Mouse (Mus musculus) small intestine, adult 2 months (tissue): ENCODE data around the gene Jun. TPM values are rescaled to one million over a fixed set of nuclear protein-coding genes. Genes with fewer than 3 reads are reported as not detected.

Experiments used
- H3K27ac ChIP-seq: fragments of 200-500 bp; 2 replicates; pipeline ENCODE4 v1.5.1; 2012; ENCODE audit warnings: low read depth, low read length, control low read depth, inconsistent platforms; ENCODE audit not compliant: insufficient read depth
- H3K27me3 ChIP-seq: fragments of 200-500 bp; 2 replicates; pipeline ENCODE4 v1.6.1; 2012; ENCODE audit warnings: mild to moderate bottlenecking, moderate library complexity, low read length, inconsistent platforms; ENCODE audit not compliant: control insufficient read depth, insufficient read depth
- H3K36me3 ChIP-seq: fragments of 200-500 bp; 2 replicates; pipeline ENCODE4 v1.6.1; 2012; ENCODE audit warnings: mild to moderate bottlenecking, low read length, control low read depth, inconsistent platforms; ENCODE audit not compliant: control insufficient read depth, insufficient read depth
- H3K4me1 ChIP-seq: fragments of 200-500 bp; 2 replicates; pipeline ENCODE4 v1.6.1; 2012; ENCODE audit warnings: low read length, inconsistent platforms, mixed read lengths; ENCODE audit not compliant: control insufficient read depth, insufficient read depth, insufficient read length
- H3K4me3 ChIP-seq: fragments of 200-500 bp; 2 replicates; pipeline ENCODE4 v1.5.1; 2012; ENCODE audit warnings: low read depth, mild to moderate bottlenecking, control low read depth, inconsistent platforms, low read length, moderate library complexity
- CTCF ChIP-seq: fragments of 200-500 bp; IDR thresholded peaks from 2 replicates; pipeline ENCODE4 v1.5.1; 2012; ENCODE audit warnings: low read depth, mild to moderate bottlenecking, control low read depth, inconsistent platforms, low read length, moderate library complexity, mixed read lengths; ENCODE audit not compliant: insufficient replicate concordance, insufficient read length; ENCODE audit errors: extremely low read depth
- POLR2A ChIP-seq: fragments of 200-500 bp; IDR thresholded peaks from 2 replicates; pipeline ENCODE4 v1.6.1; 2012; ENCODE audit warnings: low read depth, mild to moderate bottlenecking, control low read depth, inconsistent platforms, low read length, moderate library complexity
- whole genome bisulfite sequencing: fragments of 180-500 bp; shearing (Covaris S2); methylation state at CpG from one replicate; pipeline ENCODE4 v1.1.7; 2018; 5-methylcytosine and 5-hydroxymethylcytosine counted together
- polyA plus RNA-seq: library from polyadenylated mRNA; depleted of rRNA; stranded (reverse); fragments of >200 nt; gene quantifications from 2 replicates; pipeline ENCODE4 v1.2.3, GENCODE M21; 2012

The Jun gene
- polyA plus RNA-seq, 1 experiment: 143 TPM

- no peak for TF ChIP-seq CTCF
- no peak for TF ChIP-seq POLR2A
- Histone ChIP-seq H3K36me3 (no peaks in the 10 kb centered on the region), H3K27me3 (no peaks in the 10 kb centered on the region), H3K27ac (no peak overlapping the region), H3K4me1 (no peaks in the 10 kb centered on the region), H3K4me3 (no peak overlapping the region)
- 81% methylated on average over 8 of the region's 8 CpGs for WGBS
Measured at GRCm38 (mm10) chr4:95083957-95084356, 31.9 kb upstream of the Jun start.

- WGBS: 70% methylated on average over 5 of the region's 5 CpGs
- no peaks in the 10 kb centered on the region for H3K4me1 ChIP-seq
- TF ChIP-seq POLR2A: no peak
- no peak for TF ChIP-seq CTCF
- H3K27me3 ChIP-seq: no peaks in the 10 kb centered on the region
- H3K36me3 ChIP-seq: no peaks in the 10 kb centered on the region
- no peak overlapping the region for H3K4me3 ChIP-seq
- H3K27ac ChIP-seq: no peak overlapping the region
Measured at GRCm38 (mm10) chr4:95083191-95083729, 31.2 kb upstream of the Jun start.

- 50% methylated on average over 4 of the region's 4 CpGs for WGBS
- Histone ChIP-seq H3K27me3 (no peaks in the 10 kb centered on the region), H3K4me1 (no peaks in the 10 kb centered on the region), H3K36me3 (no peaks in the 10 kb centered on the region), H3K4me3 (no peak overlapping the region), H3K27ac (peak overlapping the region; percentile 8; the same call in 1 of the 2 replicates)
- TF ChIP-seq POLR2A: no peak
- no peak for TF ChIP-seq CTCF
Measured at GRCm38 (mm10) chr4:95082481-95083088, 30.6 kb upstream of the Jun start.

- peak overlapping the region; percentile 8; the same call in 1 of the 2 replicates for H3K27ac ChIP-seq
- TF ChIP-seq CTCF (no peak), POLR2A (no peak)
- no peaks in the 10 kb centered on the region for H3K27me3 ChIP-seq
- 78% methylated on average over 8 of the region's 8 CpGs for WGBS
- no peaks in the 10 kb centered on the region for H3K36me3 ChIP-seq
- H3K4me1 ChIP-seq: no peaks in the 10 kb centered on the region
- H3K4me3 ChIP-seq: no peak overlapping the region
Measured at GRCm38 (mm10) chr4:95081632-95082031, 29.6 kb upstream of the Jun start.

GRCm38 (mm10) chr4:95078625-95079024, 26.6 kb upstream of the Jun start:
- TF ChIP-seq CTCF: no peak
- TF ChIP-seq POLR2A: no peak
- H3K4me1 ChIP-seq: no peaks in the 10 kb centered on the region; the same call in 1 of the 2 replicates
- no peak overlapping the region for H3K27ac ChIP-seq
- 83% methylated on average over 8 of the region's 8 CpGs for WGBS
- H3K36me3 ChIP-seq: no peaks in the 10 kb centered on the region
- no peak overlapping the region for H3K4me3 ChIP-seq
- H3K27me3 ChIP-seq: no peaks in the 10 kb centered on the region

GRCm38 (mm10) chr4:95076279-95076678, 24.3 kb upstream of the Jun start:
- H3K36me3 ChIP-seq: no peaks in the 10 kb centered on the region
- TF ChIP-seq POLR2A (no peak), CTCF (no peak)
- no peaks in the 10 kb centered on the region; the same call in 1 of the 2 replicates for H3K4me1 ChIP-seq
- H3K27ac ChIP-seq: no peak overlapping the region
- WGBS: 24% methylated on average over 14 of the region's 14 CpGs
- H3K4me3 ChIP-seq: no peak overlapping the region
- no peaks in the 10 kb centered on the region for H3K27me3 ChIP-seq

GRCm38 (mm10) chr4:95075591-95076002, 23.6 kb upstream of the Jun start:
- WGBS: 27% methylated on average over 17 of the region's 17 CpGs
- Histone ChIP-seq H3K27ac (no peak overlapping the region), H3K27me3 (no peaks in the 10 kb centered on the region), H3K36me3 (no peaks in the 10 kb centered on the region), H3K4me1 (no peaks in the 10 kb centered on the region; the same call in 1 of the 2 replicates), H3K4me3 (peak overlapping the region; percentile 27)
- TF ChIP-seq CTCF (no peak), POLR2A (no peak)

GRCm38 (mm10) chr4:95074319-95074718, 22.3 kb upstream of the Jun start:
- Histone ChIP-seq H3K36me3 (no peaks in the 10 kb centered on the region), H3K27ac (no peak overlapping the region), H3K4me1 (peaks cover 4% of the 10 kb centered on the region; the same call in 1 of the 2 replicates), H3K4me3 (no peak overlapping the region), H3K27me3 (no peaks in the 10 kb centered on the region)
- 96% methylated on average over 6 of the region's 6 CpGs for WGBS
- TF ChIP-seq POLR2A (no peak), CTCF (no peak)
